Mouse (Mus musculus): ENCODE data around the gene Tenm4. TPM values are rescaled to one million over a fixed set of nuclear protein-coding genes. Genes with fewer than 3 reads are reported as not detected.
A peak's percentile ranks its signal among the peaks of the same experiment; 100 is the strongest.

The Tenm4 gene
- total and polyA plus RNA-seq, 3 experiments: 0.03 to 0.26 (median 0.04) TPM

- TF ChIP-seq EP300 (IDR thresholded peaks at IDR 0.05; ENCODE audit: low read length): peak; percentile 76
- TF ChIP-seq POLR2A (IDR thresholded peaks at IDR 0.05; ENCODE audit: low read depth, low read length): no peak
- no peak for TF ChIP-seq ZKSCAN1 (IDR thresholded peaks at IDR 0.05; ENCODE audit: borderline replicate concordance, low read depth, low read length)
- TF ChIP-seq TCF12 (IDR thresholded peaks at IDR 0.05; ENCODE audit: low read depth, low read length): peak; percentile 31; the same call in 1 of the 2 replicates
- no peak; the same call in 1 of the 2 replicates for TF ChIP-seq NRF1 (IDR thresholded peaks at IDR 0.05; ENCODE audit: low read depth, low read length)
- no peak for TF ChIP-seq MYC (IDR thresholded peaks at IDR 0.05; ENCODE audit: low read depth, low read length)
- no peak for TF ChIP-seq SMC3 (IDR thresholded peaks at IDR 0.05; ENCODE audit: low read depth, low read length)
- no peak for TF ChIP-seq USF1 (IDR thresholded peaks at IDR 0.05; ENCODE audit: low read depth, low read length)
- no peak for TF ChIP-seq KAT2A (IDR thresholded peaks at IDR 0.05; ENCODE audit: insufficient replicate concordance, low read length)
- TF ChIP-seq CTCF (conservative IDR thresholded peaks at IDR 0.05 in 1 of 2, IDR thresholded peaks at IDR 0.05 in 1 of 2; ENCODE audit: low read depth in 2 of 2, low read length in 2 of 2): no peak
- no peak; the same call in 1 of the 2 replicates for TF ChIP-seq MAX (IDR thresholded peaks at IDR 0.05; ENCODE audit: low read length)
- no peak for TF ChIP-seq ZNF384 (IDR thresholded peaks at IDR 0.05; ENCODE audit: low read depth, low read length)
- no peak for TF ChIP-seq CHD1 (IDR thresholded peaks at IDR 0.05; ENCODE audit: low read depth, low read length)
- TF ChIP-seq ZMIZ1 (IDR thresholded peaks at IDR 0.05; ENCODE audit: low read depth, low read length): no peak
- TF ChIP-seq E2F4 (IDR thresholded peaks at IDR 0.05; ENCODE audit: insufficient replicate concordance, low read depth, low read length): no peak
- peak; percentile 61; the same call in 1 of the 2 replicates for TF ChIP-seq MEF2A (IDR thresholded peaks at IDR 0.05; ENCODE audit: borderline replicate concordance, low read depth, low read length)
Measured at GRCm38 (mm10) chr7:96878511-96879276, 707.6 kb downstream of the Tenm4 start (continued).

GRCm38 (mm10) chr7:96879593-96879992 lies 708.5 kb downstream of the Tenm4 start:
- no peaks in the 10 kb centered on the region for H3K79me2 ChIP-seq (replicated peaks; ENCODE audit: control insufficient read depth, extremely low read depth, insufficient read depth, poor library complexity, severe bottlenecking)
- no peak overlapping the region for H3K4me3 ChIP-seq (replicated peaks in 1 of 3; ENCODE audit: low read depth in 2 of 3, low read length in 2 of 3, poor library complexity in 1 of 3)
- H3K27ac ChIP-seq (ENCODE audit: insufficient read depth, low read depth): no peak overlapping the region
- peak; percentile 26 for DNase-seq (ENCODE audit: extremely low read depth)
- no peak overlapping the region for H3K4me2 ChIP-seq (ENCODE audit: insufficient read depth, low read depth, poor library complexity, severe bottlenecking)
- 0 out of 2 replicates have a peak overlapping the region, but pooled peaks have one; percentile 4 for H3K9ac ChIP-seq (ENCODE audit: insufficient read depth, low read depth)
- H3K36me3 ChIP-seq (replicated peaks in 1 of 2; ENCODE audit: control insufficient read depth in 1 of 2, insufficient read depth in 1 of 2, low read length in 1 of 2): no peaks in the 10 kb centered on the region
- dilution Hi-C loops (cut with MboI; ENCODE audit: extremely low pct_ligation_motif_present, extremely low pct_unique_long_range_greater_than_20kb, low sequenced_read_pairs) (no loop called here), in situ Hi-C loops (cut with MboI; ENCODE audit: low pct_ligation_motif_present, low pct_unique_long_range_greater_than_20kb, low sequenced_read_pairs) (no loop called here)
- TF ChIP-seq MYC (IDR thresholded peaks at IDR 0.05; ENCODE audit: low read depth, low read length) (no peak), ETS1 (conservative IDR thresholded peaks at IDR 0.05; ENCODE audit: low read depth, low read length) (no peak), JUN (IDR thresholded peaks at IDR 0.05; ENCODE audit: insufficient read depth, low read depth, low read length) (no peak), MEF2A (IDR thresholded peaks at IDR 0.05; ENCODE audit: borderline replicate concordance, low read depth, low read length) (no peak), EP300 (IDR thresholded peaks at IDR 0.05; ENCODE audit: low read length) (no peak), MXI1 (IDR thresholded peaks at IDR 0.05; ENCODE audit: low read depth, low read length) (no peak), ZMIZ1 (IDR thresholded peaks at IDR 0.05; ENCODE audit: low read depth, low read length) (no peak), ZNF384 (IDR thresholded peaks at IDR 0.05; ENCODE audit: low read depth, low read length) (no peak)
- H3K4me1 ChIP-seq (ENCODE audit: control insufficient read depth in 1 of 2, insufficient read depth in 2 of 2): peaks cover 13 to 54% of the 10 kb centered on the region in 2 experiments
- H3K27me3 ChIP-seq (replicated peaks): no peaks in the 10 kb centered on the region
- H3K9me3 ChIP-seq (replicated peaks; ENCODE audit: low read length): no peaks in the 10 kb centered on the region

Data from CH12.LX (cell line).